Comparison of ENCODE assay signal across 8 mouse cellular contexts in the genomic region with DNA sequence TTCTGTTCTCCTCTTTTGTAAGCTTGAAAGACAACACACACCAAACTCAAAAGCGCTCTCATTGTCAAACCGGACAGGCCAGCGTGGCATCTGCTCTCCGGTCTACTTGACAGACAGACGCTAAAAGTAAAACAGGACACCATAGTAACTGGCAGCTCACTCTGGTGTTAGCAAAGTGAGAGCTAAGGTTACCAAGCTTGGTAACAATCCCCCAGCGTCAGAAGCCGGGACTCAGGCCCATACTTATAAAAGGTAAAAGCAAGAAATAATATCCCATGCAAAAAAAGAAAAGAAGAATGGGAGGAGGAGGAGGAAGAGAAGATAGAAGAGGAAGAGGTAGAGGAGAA. TPM values are rescaled to one million over a fixed set of nuclear protein-coding genes. Genes with fewer than 3 reads are reported as not detected.
DNase-seq lines count a peak whose midpoint lies in the region; ATAC-seq and TF ChIP-seq lines count a peak whose summit lies in the region.

No protein-coding gene starts in this region.

- H3K27me3 ChIP-seq in lung, postnatal 0 days (replicated peaks; ENCODE audit: insufficient read depth, low read length): no peaks in the 10 kb centered on the region
- H3K27me3 ChIP-seq in forebrain, embryonic 16.5 days (replicated peaks; ENCODE audit: control insufficient read depth, insufficient read depth, low read length): no peaks in the 10 kb centered on the region
- H3K27me3 ChIP-seq in liver, embryonic 15.5 days: peaks cover 7% of the 10 kb centered on the region; the same call in 1 of the 2 replicates
- H3K27me3 ChIP-seq in stomach, embryonic 16.5 days (ENCODE audit: control insufficient read depth, insufficient read depth, low read length): no peaks in the 10 kb centered on the region

- H3K4me3 ChIP-seq in lung, postnatal 0 days (ENCODE audit: low read depth, low read length): peak overlapping the region; percentile 17; the same call in 1 of the 2 replicates
- peak overlapping the region; percentile 50 for H3K4me3 ChIP-seq in forebrain, embryonic 16.5 days (replicated peaks; ENCODE audit: low read length)
- no peak overlapping the region for H3K4me3 ChIP-seq in liver, embryonic 15.5 days (replicated peaks)
- peak overlapping the region; percentile 22 for H3K4me3 ChIP-seq in stomach, embryonic 16.5 days (replicated peaks; ENCODE audit: low read length)

- no peaks in the 10 kb centered on the region for H3K9me3 ChIP-seq in lung, postnatal 0 days (ENCODE audit: low read length)
- H3K9me3 ChIP-seq in forebrain, embryonic 16.5 days (ENCODE audit: control insufficient read depth, low read length): no peaks in the 10 kb centered on the region
- no peaks in the 10 kb centered on the region for H3K9me3 ChIP-seq in liver, embryonic 15.5 days (replicated peaks)
- no peaks in the 10 kb centered on the region for H3K9me3 ChIP-seq in stomach, embryonic 16.5 days (replicated peaks; ENCODE audit: control insufficient read depth, low read length)

- H3K9ac ChIP-seq in lung, postnatal 0 days (replicated peaks; ENCODE audit: low read depth): no peak overlapping the region
- H3K9ac ChIP-seq in forebrain, embryonic 16.5 days (replicated peaks; ENCODE audit: low read depth, low read length): peak overlapping the region; percentile 7; the same call in 1 of the 2 replicates
- no peak overlapping the region for H3K9ac ChIP-seq in liver, embryonic 15.5 days
- H3K9ac ChIP-seq in stomach, embryonic 16.5 days (ENCODE audit: low read length): peak overlapping the region; percentile 55

- no peaks in the 10 kb centered on the region for H3K36me3 ChIP-seq in lung, postnatal 0 days (ENCODE audit: insufficient read depth, low read length)
- no peaks in the 10 kb centered on the region for H3K36me3 ChIP-seq in forebrain, embryonic 16.5 days (ENCODE audit: control insufficient read depth, insufficient read depth)
- H3K36me3 ChIP-seq in liver, embryonic 15.5 days (replicated peaks): no peaks in the 10 kb centered on the region
- no peaks in the 10 kb centered on the region for H3K36me3 ChIP-seq in stomach, embryonic 16.5 days (ENCODE audit: control insufficient read depth, insufficient read depth, low read length)

- TF ChIP-seq CTCF in lung, postnatal 0 days (IDR thresholded peaks at IDR 0.05): no peak

- no peaks in the 10 kb centered on the region; the same call in 1 of the 2 replicates for H3K4me1 ChIP-seq in lung, postnatal 0 days (ENCODE audit: insufficient read depth, low read depth, low read length)
- H3K4me1 ChIP-seq in forebrain, embryonic 16.5 days (replicated peaks; ENCODE audit: control insufficient read depth, insufficient read depth, low read length): peaks cover 8% of the 10 kb centered on the region
- H3K4me1 ChIP-seq in liver, embryonic 15.5 days (replicated peaks): peaks cover 7% of the 10 kb centered on the region; the same call in 1 of the 2 replicates
- peaks cover 5% of the 10 kb centered on the region; the same call in 1 of the 2 replicates for H3K4me1 ChIP-seq in stomach, embryonic 16.5 days (ENCODE audit: control insufficient read depth, insufficient read depth, low read length)

- DNase-seq in lung, postnatal 0 days (ENCODE audit: low spot score): no peak
- DNase-seq in lung, postnatal 10 days: no peak
- DNase-seq in urinary bladder, postnatal 14 days (ENCODE audit: low spot score): no peak
- DNase-seq in cerebellum, adult 11-12 months: no peak
- no peak for DNase-seq in layer of hippocampus, adult 18-20 months (ENCODE audit: low spot score in 2 of 2)

- peak overlapping the region; percentile 44 for H3K4me2 ChIP-seq in lung, postnatal 0 days (replicated peaks; ENCODE audit: low read depth, low read length)
- peak overlapping the region; percentile 96 for H3K4me2 ChIP-seq in forebrain, embryonic 16.5 days (ENCODE audit: low read length)
- H3K4me2 ChIP-seq in liver, embryonic 15.5 days: peak overlapping the region; percentile 44
- peak overlapping the region; percentile 48 for H3K4me2 ChIP-seq in stomach, embryonic 16.5 days (ENCODE audit: low read depth, low read length)

- no peak for TF ChIP-seq EP300 in lung, postnatal 0 days (IDR thresholded peaks at IDR 0.05)

- ATAC-seq in lung, postnatal 0 days: 0 out of 2 replicates have a peak, but pooled peaks have one; percentile 12
- peak; percentile 52 for ATAC-seq in forebrain, embryonic 16.5 days
- no peak for ATAC-seq in liver, embryonic 15.5 days (ENCODE audit: insufficient read depth)
- no peak for ATAC-seq in stomach, embryonic 16.5 days (ENCODE audit: insufficient read depth, low FRiP score)

- H3K27ac ChIP-seq in lung, postnatal 0 days (ENCODE audit: low read length): peak overlapping the region; percentile 22
- no peak overlapping the region for H3K27ac ChIP-seq in forebrain, embryonic 16.5 days (ENCODE audit: low read length)
- peak overlapping the region; percentile 49; the same call in 1 of the 2 replicates for H3K27ac ChIP-seq in liver, embryonic 15.5 days (replicated peaks)
- peak overlapping the region; percentile 69 for H3K27ac ChIP-seq in stomach, embryonic 16.5 days (ENCODE audit: low read length)

- 5% methylated on average over 7 of the region's 7 CpGs for WGBS in lung, postnatal 0 days
- WGBS in forebrain, embryonic 16.5 days: 0% methylated on average over 7 of the region's 7 CpGs
- WGBS in liver, embryonic 15.5 days (ENCODE audit: insufficient replicate concordance): 7% methylated on average over 7 of the region's 7 CpGs
- 7% methylated on average over 7 of the region's 7 CpGs for WGBS in stomach, embryonic 16.5 days

RNA-seq across cellular contexts. Expression of a gene that starts 15.9 kb away (rescaled TPM):
- polyA plus RNA-seq in lung, postnatal 0 days (2015; fragmentation: Nextera tagmentation; extraction: Ambion mirVana): 18.5 and 18.8 TPM in 2 replicates
- 1.1 and 1.6 TPM in 2 replicates for polyA plus RNA-seq in forebrain, embryonic 16.5 days (2015; fragmentation: Nextera tagmentation; extraction: Ambion mirVana)
- polyA plus RNA-seq in liver, embryonic 15.5 days (2015; fragmentation: Nextera tagmentation; extraction: Ambion mirVana): 1.2 and 1.3 TPM in 2 replicates
- 22.6 and 29.6 TPM in 2 replicates for polyA plus RNA-seq in stomach, embryonic 16.5 days (2015; fragmentation: Nextera tagmentation; extraction: Ambion mirVana)
- 1 to 10 TPM; 4.1 to 4.2 TPM for total RNA-seq in layer of hippocampus, adult 18-20 months (2021)

Comparison
In these comparisons a context has a peak if more than half of its experiments do, and no peak if none do; other contexts are left out.
1. ATAC-seq: peak in lung, postnatal 0 days (single experiment) and forebrain, embryonic 16.5 days (single experiment); none in liver, embryonic 15.5 days (single experiment) and stomach, embryonic 16.5 days (single experiment).
2. H3K4me2 ChIP-seq: peak in every context shown above with its lines; median percentile 96 in forebrain, embryonic 16.5 days; 48 in stomach, embryonic 16.5 days; 44 in lung, postnatal 0 days; 44 in liver, embryonic 15.5 days.
3. H3K9ac ChIP-seq: peak in forebrain, embryonic 16.5 days (single experiment) and stomach, embryonic 16.5 days (single experiment); none in lung, postnatal 0 days (single experiment) and liver, embryonic 15.5 days (single experiment).